Mouse (Mus musculus) thymus, postnatal 14 days (tissue): ENCODE results near the gene Vmn2r4.
"Not testable (repeated sequence)": the region's sequence is repeated elsewhere in the genome, so short reads cannot be mapped to it uniquely, and the experiment has no call there.

Experiments
- DNase-seq: peaks from one replicate; pipeline ENCODE4 v3.0.0; 2021

The Vmn2r4 gene

GRCm38 (mm10) chr3:64415268-64415667 lies at the start of gene Vmn2r4:
TSS of gene Vmn2r4 (minus strand) at chr3:64415368.
- not testable (repeated sequence) for DNase-seq

DNA sequence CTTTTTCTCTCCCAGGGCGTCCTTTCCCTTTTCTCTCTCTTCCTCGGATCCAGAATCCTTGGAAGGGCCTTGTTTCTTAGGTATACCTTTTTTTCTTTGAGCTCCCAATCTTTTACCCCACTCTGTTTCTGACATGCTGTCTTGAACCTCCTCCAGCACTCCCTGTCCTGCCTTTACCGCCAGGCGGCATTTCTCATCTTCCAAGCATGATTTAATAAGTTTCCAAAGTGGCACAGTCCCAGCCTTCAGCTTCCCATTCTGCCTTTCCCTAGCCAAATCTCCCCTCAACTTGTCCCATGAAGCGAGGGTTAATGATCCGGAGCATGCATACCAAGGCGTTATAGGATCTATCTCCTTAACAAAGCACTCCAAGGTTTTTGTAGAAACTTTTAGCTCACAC lies 19.1 kb upstream of the Vmn2r4 start:
- DNase-seq, result not testable (repeated sequence)

- not testable (repeated sequence) for DNase-seq
These were observed 13.1 kb upstream of the Vmn2r4 start for GRCm38 (mm10) chr3:64428117-64428798.

GRCm38 (mm10) chr3:64422141-64422540 lies 7.0 kb upstream of the Vmn2r4 start:
- DNase-seq, result not testable (repeated sequence)

- not testable (repeated sequence) for DNase-seq
These were observed 2.3 kb upstream of the Vmn2r4 start for GRCm38 (mm10) chr3:64417477-64417876.

- not testable (repeated sequence) for DNase-seq
These were observed 915 bp downstream of the Vmn2r4 start for GRCm38 (mm10) chr3:64414253-64414652.

DNA sequence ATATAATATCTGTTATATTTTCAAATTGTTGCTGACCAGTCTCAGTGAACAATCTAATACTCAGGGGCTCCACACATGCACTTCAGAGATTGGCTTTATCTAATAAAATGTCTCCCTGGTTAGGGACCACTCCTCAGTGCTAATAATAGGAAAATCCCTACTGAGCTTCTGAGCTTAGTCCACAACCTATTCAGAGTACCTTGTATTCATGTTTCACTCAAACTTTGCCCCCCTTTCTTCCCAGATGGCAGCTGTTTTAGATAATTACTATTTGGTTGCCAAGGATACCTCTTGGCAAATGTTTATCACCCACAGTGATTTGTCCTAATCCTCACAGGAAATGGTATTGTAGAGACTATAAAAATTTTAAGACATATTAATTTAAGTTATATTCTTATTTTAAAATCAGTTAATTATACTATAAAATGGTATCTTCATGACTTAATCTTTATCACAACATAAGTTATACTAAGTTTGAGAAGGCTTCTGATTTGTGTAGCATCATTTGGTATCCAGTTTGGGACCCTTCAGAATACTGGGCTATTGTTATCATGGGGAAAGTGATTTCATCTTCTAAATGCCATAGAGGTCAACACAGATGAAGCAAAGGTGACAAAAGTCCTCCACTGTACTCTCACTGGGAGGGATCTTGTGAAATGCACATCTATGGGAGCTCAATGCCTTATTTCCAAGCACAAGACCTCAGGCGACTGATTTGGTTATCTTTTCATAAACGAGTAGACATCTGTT lies 55.7 kb downstream of the Vmn2r4 start:
- DNase-seq, result no peak
